Comparison of ENCODE assay signal across 10 mouse cellular contexts in the genomic region with DNA sequence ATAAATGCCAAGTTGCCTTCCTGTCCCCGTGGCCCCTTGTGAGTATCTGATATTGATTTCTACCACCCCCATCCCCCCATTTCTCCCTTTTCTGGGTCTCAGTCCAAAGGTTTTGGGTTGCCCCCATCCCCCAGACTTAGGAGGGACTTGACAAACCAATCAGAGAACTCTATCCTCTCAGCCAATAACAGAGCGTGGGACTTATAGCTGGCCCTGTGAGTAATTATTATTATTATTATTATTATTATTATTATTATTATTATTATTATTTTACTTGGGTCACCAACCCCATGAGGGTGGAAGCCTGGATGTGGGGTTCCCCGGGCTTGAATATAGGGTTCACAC. TPM values are rescaled to one million over a fixed set of nuclear protein-coding genes. Genes with fewer than 3 reads are reported as not detected.
DNase-seq lines count a peak whose midpoint lies in the region; ATAC-seq and TF ChIP-seq lines count a peak whose summit lies in the region.
"Had no signal": no experiment of that assay in that cellular context is flagged by ENCODE, and none has a peak within 500 bp of the region (broad histone marks: within the 10 kb centered on the region; RNA-seq: fewer than 3 reads in every experiment).

No protein-coding gene starts in this region.

- WGBS in hindbrain, embryonic 12.5 days, result 64% methylated on average over 3 of the region's 3 CpGs
- 70% methylated on average over 3 of the region's 3 CpGs for WGBS in hindbrain, embryonic 13.5 days
- 49% methylated on average over 3 of the region's 3 CpGs for WGBS in embryonic facial prominence, embryonic 11.5 days
- WGBS in liver, embryonic 12.5 days (ENCODE audit: insufficient replicate concordance), result 51% methylated on average over 3 of the region's 3 CpGs

- no peak for TF ChIP-seq EP300 in CH12.LX (IDR thresholded peaks at IDR 0.05; ENCODE audit: low read length)

- in situ Hi-C loops in CH12.LX (cut with MboI; ENCODE audit: low pct_ligation_motif_present, low pct_unique_long_range_greater_than_20kb, low sequenced_read_pairs), result no loop called here

- H3K36me3 ChIP-seq in hindbrain, embryonic 12.5 days, result no peaks in the 10 kb centered on the region
- no peaks in the 10 kb centered on the region for H3K36me3 ChIP-seq in hindbrain, embryonic 13.5 days
- H3K36me3 ChIP-seq in CH12.LX (replicated peaks in 1 of 2; ENCODE audit: control insufficient read depth in 1 of 2, insufficient read depth in 1 of 2, low read length in 1 of 2), result peaks cover 0 to 19% of the 10 kb centered on the region in 2 experiments
- no peaks in the 10 kb centered on the region for H3K36me3 ChIP-seq in embryonic facial prominence, embryonic 11.5 days (replicated peaks; ENCODE audit: control insufficient read depth, insufficient read depth, low read depth, low read length)
- no peaks in the 10 kb centered on the region for H3K36me3 ChIP-seq in liver, embryonic 12.5 days
- H3K36me3 ChIP-seq: G1E had no signal

- H3K4me3 ChIP-seq in hindbrain, embryonic 12.5 days, result no peak overlapping the region
- no peak overlapping the region for H3K4me3 ChIP-seq in hindbrain, embryonic 13.5 days
- H3K4me3 ChIP-seq in CH12.LX (replicated peaks in 1 of 3; ENCODE audit: low read depth in 2 of 3, low read length in 2 of 3, poor library complexity in 1 of 3), result no peak overlapping the region
- H3K4me3 ChIP-seq in embryonic facial prominence, embryonic 11.5 days (ENCODE audit: low read depth, low read length), result no peak overlapping the region
- H3K4me3 ChIP-seq in liver, embryonic 12.5 days, result peak overlapping the region; percentile 17; the same call in 1 of the 2 replicates

- no peaks in the 10 kb centered on the region for H3K9me3 ChIP-seq in hindbrain, embryonic 12.5 days (replicated peaks)
- H3K9me3 ChIP-seq in hindbrain, embryonic 13.5 days, result no peaks in the 10 kb centered on the region
- H3K9me3 ChIP-seq in CH12.LX (replicated peaks; ENCODE audit: low read length), result no peaks in the 10 kb centered on the region
- no peaks in the 10 kb centered on the region for H3K9me3 ChIP-seq in embryonic facial prominence, embryonic 11.5 days (replicated peaks; ENCODE audit: control insufficient read depth, low read length)
- H3K9me3 ChIP-seq in liver, embryonic 12.5 days (replicated peaks), result no peaks in the 10 kb centered on the region
- H3K9me3 ChIP-seq: G1E had no signal

- peak overlapping the region; percentile 71; the same call in 1 of the 2 replicates for H3K27ac ChIP-seq in hindbrain, embryonic 12.5 days
- H3K27ac ChIP-seq in hindbrain, embryonic 13.5 days, result no peak overlapping the region
- H3K27ac ChIP-seq in CH12.LX (ENCODE audit: insufficient read depth, low read depth), result no peak overlapping the region
- peak overlapping the region; percentile 85 for H3K27ac ChIP-seq in embryonic facial prominence, embryonic 11.5 days (replicated peaks; ENCODE audit: low read depth, low read length)
- H3K27ac ChIP-seq in liver, embryonic 12.5 days, result peak overlapping the region; percentile 76

- peaks cover 45% of the 10 kb centered on the region for H3K4me1 ChIP-seq in hindbrain, embryonic 12.5 days
- peaks cover 33% of the 10 kb centered on the region for H3K4me1 ChIP-seq in hindbrain, embryonic 13.5 days (replicated peaks)
- H3K4me1 ChIP-seq in CH12.LX (ENCODE audit: control insufficient read depth in 1 of 2, insufficient read depth in 2 of 2), result peaks cover 28 to 55% of the 10 kb centered on the region in 2 experiments
- peaks cover 23% of the 10 kb centered on the region for H3K4me1 ChIP-seq in embryonic facial prominence, embryonic 11.5 days (ENCODE audit: control insufficient read depth, insufficient read depth, low read length)
- peaks cover 22% of the 10 kb centered on the region; the same call in 1 of the 2 replicates for H3K4me1 ChIP-seq in liver, embryonic 12.5 days

- DNase-seq in CH12.LX (ENCODE audit: extremely low read depth) (no peak), MN1 (ENCODE audit: low spot score) (no peak)
- DNase-seq in embryonic facial prominence, embryonic 11.5 days (ENCODE audit: low spot score), result no peak
- DNase-seq in cerebellum, postnatal 4 days (ENCODE audit: low spot score in 2 of 2), result no peak
- DNase-seq in ovary, postnatal 36 days (ENCODE audit: low spot score), result no peak

- TF ChIP-seq RAD21 in CH12.LX (IDR thresholded peaks at IDR 0.05; ENCODE audit: low read depth, low read length), result no peak

- peaks cover 6% of the 10 kb centered on the region for H3K27me3 ChIP-seq in hindbrain, embryonic 12.5 days
- H3K27me3 ChIP-seq in hindbrain, embryonic 13.5 days, result peaks cover 12% of the 10 kb centered on the region
- no peaks in the 10 kb centered on the region for H3K27me3 ChIP-seq in CH12.LX (replicated peaks)
- no peaks in the 10 kb centered on the region for H3K27me3 ChIP-seq in embryonic facial prominence, embryonic 11.5 days (ENCODE audit: control insufficient read depth, insufficient read depth, low read length)
- peaks cover 42% of the 10 kb centered on the region for H3K27me3 ChIP-seq in liver, embryonic 12.5 days (replicated peaks)

- no peak for TF ChIP-seq CTCF in CH12.LX (conservative IDR thresholded peaks at IDR 0.05 in 1 of 2, IDR thresholded peaks at IDR 0.05 in 1 of 2; ENCODE audit: low read depth in 2 of 2, low read length in 2 of 2)

- no peaks in the 10 kb centered on the region for H3K79me2 ChIP-seq in CH12.LX (replicated peaks; ENCODE audit: control insufficient read depth, extremely low read depth, insufficient read depth, poor library complexity, severe bottlenecking)

- dilution Hi-C loops in CH12.LX (cut with MboI; ENCODE audit: extremely low pct_ligation_motif_present, extremely low pct_unique_long_range_greater_than_20kb, low sequenced_read_pairs), result no loop called here

- TF ChIP-seq POLR2A in CH12.LX (IDR thresholded peaks at IDR 0.05; ENCODE audit: low read depth, low read length), result no peak

- no peak for ATAC-seq in hindbrain, embryonic 12.5 days (ENCODE audit: low FRiP score)
- no peak for ATAC-seq in hindbrain, embryonic 13.5 days (ENCODE audit: low FRiP score)
- no peak for ATAC-seq in embryonic facial prominence, embryonic 11.5 days (replicated peaks; ENCODE audit: insufficient number of reproducible peaks, low FRiP score, low TSS enrichment, low read depth)
- peak; percentile 43 for ATAC-seq in liver, embryonic 12.5 days

- no peak overlapping the region for H3K9ac ChIP-seq in hindbrain, embryonic 12.5 days
- no peak overlapping the region; the same call in 1 of the 2 replicates for H3K9ac ChIP-seq in hindbrain, embryonic 13.5 days
- peak overlapping the region; percentile 18; the same call in 1 of the 2 replicates for H3K9ac ChIP-seq in CH12.LX (ENCODE audit: insufficient read depth, low read depth)
- H3K9ac ChIP-seq in embryonic facial prominence, embryonic 11.5 days (replicated peaks; ENCODE audit: low read length), result no peak overlapping the region; the same call in 1 of the 2 replicates
- no peak overlapping the region for H3K9ac ChIP-seq in liver, embryonic 12.5 days

- H3K4me2 ChIP-seq in hindbrain, embryonic 12.5 days (replicated peaks), result no peak overlapping the region
- no peak overlapping the region for H3K4me2 ChIP-seq in hindbrain, embryonic 13.5 days
- H3K4me2 ChIP-seq in CH12.LX (ENCODE audit: insufficient read depth, low read depth, poor library complexity, severe bottlenecking), result peak overlapping the region; percentile 58; the same call in 1 of the 2 replicates
- H3K4me2 ChIP-seq in embryonic facial prominence, embryonic 11.5 days (ENCODE audit: low read depth, low read length), result no peak overlapping the region
- no peak overlapping the region for H3K4me2 ChIP-seq in liver, embryonic 12.5 days
- H3K4me2 ChIP-seq: midbrain, embryonic 11.5 days had no signal

TF ChIP-seq in CH12.LX, 34 proteins besides CTCF, POLR2A, EP300 and RAD21:
- no peak for TF ChIP-seq JUND (conservative IDR thresholded peaks at IDR 0.05; ENCODE audit: low read depth, low read length)
- no peak for TF ChIP-seq ZC3H11A (IDR thresholded peaks at IDR 0.05; ENCODE audit: low read depth, low read length)
- TF ChIP-seq RCOR1 (conservative IDR thresholded peaks at IDR 0.05; ENCODE audit: low read depth, low read length), result no peak
- TF ChIP-seq E2F4 (IDR thresholded peaks at IDR 0.05; ENCODE audit: insufficient replicate concordance, low read depth, low read length), result no peak
- TF ChIP-seq USF2 (conservative IDR thresholded peaks at IDR 0.05; ENCODE audit: low read depth, low read length), result no peak
- no peak for TF ChIP-seq GABPA (IDR thresholded peaks at IDR 0.05; ENCODE audit: insufficient replicate concordance, low read depth, low read length)
- TF ChIP-seq CHD2 (IDR thresholded peaks at IDR 0.05; ENCODE audit: low read length), result no peak
- TF ChIP-seq BHLHE40 (IDR thresholded peaks at IDR 0.05; ENCODE audit: low read depth, low read length), result no peak
- TF ChIP-seq ZKSCAN1 (IDR thresholded peaks at IDR 0.05; ENCODE audit: borderline replicate concordance, low read depth, low read length), result no peak
- TF ChIP-seq JUN (IDR thresholded peaks at IDR 0.05; ENCODE audit: insufficient read depth, low read depth, low read length), result no peak
- no peak for TF ChIP-seq UBTF (IDR thresholded peaks at IDR 0.05; ENCODE audit: low read depth, low read length)
- no peak for TF ChIP-seq MXI1 (IDR thresholded peaks at IDR 0.05; ENCODE audit: low read depth, low read length)
- no peak for TF ChIP-seq ZNF384 (IDR thresholded peaks at IDR 0.05; ENCODE audit: low read depth, low read length)
- TF ChIP-seq ZMIZ1 (IDR thresholded peaks at IDR 0.05; ENCODE audit: low read depth, low read length), result no peak
- no peak for TF ChIP-seq PAX5 (IDR thresholded peaks at IDR 0.05; ENCODE audit: low read length)

RNA-seq across cellular contexts. Expression of a gene that starts 27.3 kb away (rescaled TPM):
- polyA plus RNA-seq in hindbrain, embryonic 12.5 days (2016; fragmentation: Nextera tagmentation; extraction: Ambion mirVana), result 30.1 and 39.0 TPM in 2 replicates
- polyA plus RNA-seq in hindbrain, embryonic 13.5 days (2015; fragmentation: Nextera tagmentation; extraction: Ambion mirVana), result 7.5 and 7.9 TPM in 2 replicates
- 2.9 and 3.1 TPM in 2 replicates for total RNA-seq in CH12.LX (2012; rRNA removed)
- 1.5 and 1.6 TPM in 2 replicates for total RNA-seq in CH12.LX (2014; rRNA removed)
- polyA plus RNA-seq in CH12.LX (2012; ENCODE audit: insufficient read length, low read depth), result 9.0 and 12.6 TPM in 2 replicates
- 66.8 and 76.2 TPM in 2 replicates for polyA plus RNA-seq in embryonic facial prominence, embryonic 11.5 days (2014; fragmentation: Nextera tagmentation; extraction: Ambion mirVana)
- 4.9 and 5.0 TPM in 2 replicates for polyA plus RNA-seq in liver, embryonic 12.5 days (2016; fragmentation: Nextera tagmentation; extraction: Ambion mirVana)
- total RNA-seq: G1E had no signal
- polyA plus RNA-seq: G1E had no signal

Comparison
In these comparisons a context has a peak if more than half of its experiments do, and no peak if none do; other contexts are left out.
1. H3K27ac ChIP-seq: peak in hindbrain, embryonic 12.5 days (single experiment), embryonic facial prominence, embryonic 11.5 days (single experiment) and liver, embryonic 12.5 days (single experiment); none in hindbrain, embryonic 13.5 days (single experiment) and CH12.LX (single experiment).